Mouse (Mus musculus) liver, embryonic 16.5 days (tissue): ENCODE data around the gene Vps35l. TPM values are rescaled to one million over a fixed set of nuclear protein-coding genes. Genes with fewer than 3 reads are reported as not detected.

Experiments used
- ATAC-seq: fragments of 200-750 bp; cut with Nextera tagmentation; 2 replicates; pipeline ENCODE4 v1.8.0; 2017; ENCODE audit warnings: low read depth, mild to moderate bottlenecking, moderate number of reproducible peaks, moderate library complexity
- H3K27ac ChIP-seq: fragments of 300-500 bp; sonication (generic); 2 replicates; pipeline ENCODE4 v1.5.1; 2014; ENCODE audit warnings: mild to moderate bottlenecking, low read length
- H3K27me3 ChIP-seq: fragments of 300-500 bp; sonication (generic); 2 replicates; pipeline ENCODE4 v1.6.1; 2014; ENCODE audit warnings: low read depth, low read length, mixed read lengths; ENCODE audit not compliant: control insufficient read depth, insufficient read depth
- H3K36me3 ChIP-seq: fragments of 300-500 bp; sonication (generic); 2 replicates; pipeline ENCODE4 v1.6.1; 2014; ENCODE audit warnings: mild to moderate bottlenecking; ENCODE audit not compliant: control insufficient read depth, insufficient read depth
- H3K4me1 ChIP-seq: fragments of 300-500 bp; sonication (generic); 2 replicates; pipeline ENCODE4 v1.6.1; 2014; ENCODE audit warnings: low read depth, low read length, mixed read lengths; ENCODE audit not compliant: control insufficient read depth
- H3K4me2 ChIP-seq: fragments of 300-500 bp; sonication (generic); 2 replicates; pipeline ENCODE4 v1.6.1; 2014; ENCODE audit warnings: low read depth, low read length, mixed read lengths
- H3K4me3 ChIP-seq: fragments of 300-500 bp; sonication (generic); 2 replicates; pipeline ENCODE4 v1.5.1; 2014; ENCODE audit warnings: low read depth, mild to moderate bottlenecking, low read length
- H3K9ac ChIP-seq: fragments of 300-500 bp; sonication (generic); 2 replicates; pipeline ENCODE4 v1.6.1; 2014; ENCODE audit warnings: low read depth, low read length
- H3K9me3 ChIP-seq: fragments of 300-500 bp; sonication (generic); replicated peaks from 2 replicates; pipeline ENCODE4 v1.6.1; 2016; ENCODE audit warnings: low read length; ENCODE audit not compliant: control insufficient read depth
- WGBS: fragments of 180-500 bp; shearing (Covaris S2); extraction: QIAGEN DNeasy Blood & Tissue Kit; methylation state at CpG from one replicate; pipeline ENCODE4 v1.1.7; 2014; ENCODE audit not compliant: insufficient replicate concordance; 5-methylcytosine and 5-hydroxymethylcytosine counted together
- polyA plus RNA-seq: library from polyadenylated mRNA; unstranded; fragments of >200 nt; fragmentation: Nextera tagmentation; extraction: Ambion mirVana; gene quantifications from 2 replicates; pipeline ENCODE4 v1.2.1, GENCODE M21; 2015

Gene Vps35l
- polyA plus RNA-seq, 1 experiment from 2014 or later = 31.3 TPM

GRCm38 (mm10) chr7:118887303-118888055 is 147.5 kb downstream of the Vps35l start:
- 57% methylated on average over 6 of the region's 6 CpGs for WGBS
- H3K36me3 ChIP-seq = no peaks in the 10 kb centered on the region
- ATAC-seq = no peak
- H3K9me3 ChIP-seq = no peaks in the 10 kb centered on the region
- H3K27me3 ChIP-seq = no peaks in the 10 kb centered on the region
- no peak overlapping the region for H3K4me3 ChIP-seq
- no peaks in the 10 kb centered on the region for H3K4me1 ChIP-seq
- no peak overlapping the region for H3K9ac ChIP-seq
- H3K27ac ChIP-seq = no peak overlapping the region
- H3K4me2 ChIP-seq = no peak overlapping the region

GRCm38 (mm10) chr7:118889046-118889680 is 149.1 kb downstream of the Vps35l start:
- 44% methylated on average over 3 of the region's 3 CpGs for WGBS
- Histone ChIP-seq H3K4me3 (no peak overlapping the region), H3K9ac (no peak overlapping the region), H3K27ac (no peak overlapping the region), H3K9me3 (no peaks in the 10 kb centered on the region), H3K36me3 (no peaks in the 10 kb centered on the region), H3K4me1 (no peaks in the 10 kb centered on the region), H3K4me2 (no peak overlapping the region), H3K27me3 (no peaks in the 10 kb centered on the region)
- no peak for ATAC-seq

Other genes with a start within 250 kb of the Vps35l start
- gene Itpripl2, start 248.3 kb upstream of the Vps35l start, polyA plus RNA-seq = 0.96 and 1.0 TPM in 2 replicates
- gene Coq7, start 206.9 kb upstream of the Vps35l start, polyA plus RNA-seq = 31.5 and 32.7 TPM in 2 replicates
- 0.26 and 0.53 TPM in 2 replicates for gene Tmc7, start 155.5 kb upstream of the Vps35l start, polyA plus RNA-seq
- gene Tmc5, start 142.9 kb upstream of the Vps35l start, polyA plus RNA-seq = 0.05 and 0.28 TPM in 2 replicates
- 35.9 and 37.9 TPM in 2 replicates for gene Gde1, start 34.4 kb upstream of the Vps35l start, polyA plus RNA-seq
- gene Ccp110, start 27.7 kb upstream of the Vps35l start, polyA plus RNA-seq = 8.3 and 8.9 TPM in 2 replicates
- 0.26 and 0.27 TPM in 2 replicates for gene Iqck, start 115.5 kb downstream of the Vps35l start, polyA plus RNA-seq
- gene Knop1, start 116.0 kb downstream of the Vps35l start, polyA plus RNA-seq = 23.2 and 25.8 TPM in 2 replicates